Mouse (Mus musculus): ENCODE results near the gene Ank.

- TF ChIP-seq CTCF (conservative IDR thresholded peaks at IDR 0.05; ENCODE audit: low read length) = no peak
- TF ChIP-seq POU5F1 (IDR thresholded peaks at IDR 0.05; ENCODE audit: borderline replicate concordance, low read length) = no peak
Measured at GRCm38 (mm10) chr15:27548110-27548509, 81.6 kb downstream of the Ank start.

Measured in E14TG2a.4 (cell line).